Mouse (Mus musculus): ENCODE results near the gene Esr1. TPM values are rescaled to one million over a fixed set of nuclear protein-coding genes. Genes with fewer than 3 reads are reported as not detected.

Esr1 gene
- polyA plus RNA-seq, 1 experiment from 2014 or later: 0.18 TPM

- DNase-seq (ENCODE audit: low spot score) (no peak), ATAC-seq (no peak)
- Histone ChIP-seq H3K4me2 (ENCODE audit: low read length) (no peak overlapping the region), H3K9me3 (replicated peaks; ENCODE audit: control insufficient read depth, low read length) (no peaks in the 10 kb centered on the region), H3K9ac (ENCODE audit: low read length) (no peak overlapping the region), H3K4me1 (ENCODE audit: control insufficient read depth, insufficient read depth, low read length) (no peaks in the 10 kb centered on the region), H3K36me3 (ENCODE audit: control insufficient read depth, insufficient read depth, low read length) (no peaks in the 10 kb centered on the region), H3K4me3 (ENCODE audit: low read depth, low read length) (no peak overlapping the region), H3K27me3 (replicated peaks; ENCODE audit: control insufficient read depth, insufficient read depth, low read length) (no peaks in the 10 kb centered on the region), H3K27ac (ENCODE audit: low read depth, low read length) (no peak overlapping the region)
- 81% methylated on average over 5 of the region's 5 CpGs for WGBS
Measured at GRCm38 (mm10) chr10:4943148-4943547, 331.8 kb downstream of the Esr1 start.

GRCm38 (mm10) chr10:4944725-4945124, 333.3 kb downstream of the Esr1 start:
- Histone ChIP-seq H3K27me3 (replicated peaks; ENCODE audit: control insufficient read depth, insufficient read depth, low read length) (no peaks in the 10 kb centered on the region), H3K4me3 (ENCODE audit: low read depth, low read length) (no peak overlapping the region), H3K4me1 (ENCODE audit: control insufficient read depth, insufficient read depth, low read length) (no peaks in the 10 kb centered on the region), H3K4me2 (ENCODE audit: low read length) (no peak overlapping the region), H3K9ac (ENCODE audit: low read length) (no peak overlapping the region), H3K36me3 (ENCODE audit: control insufficient read depth, insufficient read depth, low read length) (no peaks in the 10 kb centered on the region), H3K9me3 (replicated peaks; ENCODE audit: control insufficient read depth, low read length) (no peaks in the 10 kb centered on the region), H3K27ac (ENCODE audit: low read depth, low read length) (no peak overlapping the region)
- ATAC-seq (no peak), DNase-seq (ENCODE audit: low spot score) (no peak)
- 78% methylated on average over 2 of the region's 2 CpGs for WGBS

- DNase-seq (ENCODE audit: low spot score): no peak
- no peak overlapping the region for H3K9ac ChIP-seq (ENCODE audit: low read length)
- ATAC-seq: no peak
- WGBS: 14% methylated on average over 1 of the region's 1 CpGs
- no peak overlapping the region for H3K27ac ChIP-seq (ENCODE audit: low read depth, low read length)
- no peaks in the 10 kb centered on the region for H3K27me3 ChIP-seq (replicated peaks; ENCODE audit: control insufficient read depth, insufficient read depth, low read length)
- no peaks in the 10 kb centered on the region for H3K36me3 ChIP-seq (ENCODE audit: control insufficient read depth, insufficient read depth, low read length)
- no peak overlapping the region for H3K4me3 ChIP-seq (ENCODE audit: low read depth, low read length)
- H3K4me2 ChIP-seq (ENCODE audit: low read length): no peak overlapping the region
- no peaks in the 10 kb centered on the region for H3K4me1 ChIP-seq (ENCODE audit: control insufficient read depth, insufficient read depth, low read length)
- no peaks in the 10 kb centered on the region for H3K9me3 ChIP-seq (replicated peaks; ENCODE audit: control insufficient read depth, low read length)
Measured at GRCm38 (mm10) chr10:4965768-4966167, 354.4 kb downstream of the Esr1 start.

GRCm38 (mm10) chr10:4971156-4971555, 359.8 kb downstream of the Esr1 start:
- Histone ChIP-seq H3K27ac (ENCODE audit: low read depth, low read length) (no peak overlapping the region), H3K27me3 (replicated peaks; ENCODE audit: control insufficient read depth, insufficient read depth, low read length) (no peaks in the 10 kb centered on the region), H3K9ac (ENCODE audit: low read length) (no peak overlapping the region), H3K36me3 (ENCODE audit: control insufficient read depth, insufficient read depth, low read length) (no peaks in the 10 kb centered on the region), H3K4me1 (ENCODE audit: control insufficient read depth, insufficient read depth, low read length) (no peaks in the 10 kb centered on the region), H3K9me3 (replicated peaks; ENCODE audit: control insufficient read depth, low read length) (no peaks in the 10 kb centered on the region), H3K4me3 (ENCODE audit: low read depth, low read length) (no peak overlapping the region), H3K4me2 (ENCODE audit: low read length) (no peak overlapping the region)
- ATAC-seq (no peak), DNase-seq (ENCODE audit: low spot score) (no peak)
- 86% methylated on average over 7 of the region's 7 CpGs for WGBS

GRCm38 (mm10) chr10:4971586-4971985, 360.2 kb downstream of the Esr1 start:
- ATAC-seq (no peak), DNase-seq (ENCODE audit: low spot score) (no peak)
- Histone ChIP-seq H3K27me3 (replicated peaks; ENCODE audit: control insufficient read depth, insufficient read depth, low read length) (no peaks in the 10 kb centered on the region), H3K36me3 (ENCODE audit: control insufficient read depth, insufficient read depth, low read length) (no peaks in the 10 kb centered on the region), H3K4me1 (ENCODE audit: control insufficient read depth, insufficient read depth, low read length) (no peaks in the 10 kb centered on the region), H3K4me3 (ENCODE audit: low read depth, low read length) (no peak overlapping the region), H3K9ac (ENCODE audit: low read length) (no peak overlapping the region), H3K27ac (ENCODE audit: low read depth, low read length) (no peak overlapping the region), H3K9me3 (replicated peaks; ENCODE audit: control insufficient read depth, low read length) (no peaks in the 10 kb centered on the region), H3K4me2 (ENCODE audit: low read length) (no peak overlapping the region)

GRCm38 (mm10) chr10:4972026-4972425, 360.6 kb downstream of the Esr1 start:
- DNase-seq (ENCODE audit: low spot score) (no peak), ATAC-seq (no peak)
- H3K36me3 ChIP-seq (ENCODE audit: control insufficient read depth, insufficient read depth, low read length): no peaks in the 10 kb centered on the region
- no peak overlapping the region for H3K27ac ChIP-seq (ENCODE audit: low read depth, low read length)
- H3K9me3 ChIP-seq (replicated peaks; ENCODE audit: control insufficient read depth, low read length): no peaks in the 10 kb centered on the region
- no peak overlapping the region for H3K9ac ChIP-seq (ENCODE audit: low read length)
- H3K4me1 ChIP-seq (ENCODE audit: control insufficient read depth, insufficient read depth, low read length): no peaks in the 10 kb centered on the region
- H3K4me3 ChIP-seq (ENCODE audit: low read depth, low read length): no peak overlapping the region
- WGBS: 73% methylated on average over 2 of the region's 2 CpGs
- H3K4me2 ChIP-seq (ENCODE audit: low read length): no peak overlapping the region
- no peaks in the 10 kb centered on the region for H3K27me3 ChIP-seq (replicated peaks; ENCODE audit: control insufficient read depth, insufficient read depth, low read length)

- no peak overlapping the region for H3K27ac ChIP-seq (ENCODE audit: low read depth, low read length)
- 97% methylated on average over 4 of the region's 4 CpGs for WGBS
- no peaks in the 10 kb centered on the region for H3K36me3 ChIP-seq (ENCODE audit: control insufficient read depth, insufficient read depth, low read length)
- DNase-seq (ENCODE audit: low spot score): no peak
- no peak for ATAC-seq
- H3K9me3 ChIP-seq (replicated peaks; ENCODE audit: control insufficient read depth, low read length): no peaks in the 10 kb centered on the region
- H3K4me2 ChIP-seq (ENCODE audit: low read length): no peak overlapping the region
- no peaks in the 10 kb centered on the region for H3K4me1 ChIP-seq (ENCODE audit: control insufficient read depth, insufficient read depth, low read length)
- no peak overlapping the region for H3K4me3 ChIP-seq (ENCODE audit: low read depth, low read length)
- no peak overlapping the region for H3K9ac ChIP-seq (ENCODE audit: low read length)
- no peaks in the 10 kb centered on the region for H3K27me3 ChIP-seq (replicated peaks; ENCODE audit: control insufficient read depth, insufficient read depth, low read length)
Measured at GRCm38 (mm10) chr10:4974246-4974645, 362.9 kb downstream of the Esr1 start.

GRCm38 (mm10) chr10:4976557-4976956, 365.2 kb downstream of the Esr1 start:
- no peak overlapping the region for H3K4me2 ChIP-seq (ENCODE audit: low read length)
- no peak overlapping the region for H3K4me3 ChIP-seq (ENCODE audit: low read depth, low read length)
- no peaks in the 10 kb centered on the region for H3K4me1 ChIP-seq (ENCODE audit: control insufficient read depth, insufficient read depth, low read length)
- no peak for ATAC-seq
- H3K9ac ChIP-seq (ENCODE audit: low read length): no peak overlapping the region
- no peaks in the 10 kb centered on the region for H3K36me3 ChIP-seq (ENCODE audit: control insufficient read depth, insufficient read depth, low read length)
- no peaks in the 10 kb centered on the region for H3K27me3 ChIP-seq (replicated peaks; ENCODE audit: control insufficient read depth, insufficient read depth, low read length)
- DNase-seq (ENCODE audit: low spot score): no peak
- 90% methylated on average over 2 of the region's 2 CpGs for WGBS
- no peak overlapping the region for H3K27ac ChIP-seq (ENCODE audit: low read depth, low read length)
- H3K9me3 ChIP-seq (replicated peaks; ENCODE audit: control insufficient read depth, low read length): no peaks in the 10 kb centered on the region

GRCm38 (mm10) chr10:4977374-4977773, 366.0 kb downstream of the Esr1 start:
- Histone ChIP-seq H3K9me3 (replicated peaks; ENCODE audit: control insufficient read depth, low read length) (no peaks in the 10 kb centered on the region), H3K9ac (ENCODE audit: low read length) (no peak overlapping the region), H3K27me3 (replicated peaks; ENCODE audit: control insufficient read depth, insufficient read depth, low read length) (no peaks in the 10 kb centered on the region), H3K4me2 (ENCODE audit: low read length) (no peak overlapping the region), H3K27ac (ENCODE audit: low read depth, low read length) (no peak overlapping the region), H3K4me3 (ENCODE audit: low read depth, low read length) (no peak overlapping the region), H3K36me3 (ENCODE audit: control insufficient read depth, insufficient read depth, low read length) (no peaks in the 10 kb centered on the region), H3K4me1 (ENCODE audit: control insufficient read depth, insufficient read depth, low read length) (no peaks in the 10 kb centered on the region)
- DNase-seq (ENCODE audit: low spot score) (no peak), ATAC-seq (no peak)
- 94% methylated on average over 3 of the region's 3 CpGs for WGBS

- Histone ChIP-seq H3K27ac (ENCODE audit: low read depth, low read length) (no peak overlapping the region), H3K9ac (ENCODE audit: low read length) (no peak overlapping the region), H3K4me1 (ENCODE audit: control insufficient read depth, insufficient read depth, low read length) (no peaks in the 10 kb centered on the region), H3K36me3 (ENCODE audit: control insufficient read depth, insufficient read depth, low read length) (no peaks in the 10 kb centered on the region), H3K9me3 (replicated peaks; ENCODE audit: control insufficient read depth, low read length) (no peaks in the 10 kb centered on the region), H3K4me2 (ENCODE audit: low read length) (no peak overlapping the region), H3K4me3 (ENCODE audit: low read depth, low read length) (no peak overlapping the region), H3K27me3 (replicated peaks; ENCODE audit: control insufficient read depth, insufficient read depth, low read length) (no peaks in the 10 kb centered on the region)
- no peak for ATAC-seq
- no peak for DNase-seq (ENCODE audit: low spot score)
- WGBS: 83% methylated on average over 2 of the region's 2 CpGs
Measured at GRCm38 (mm10) chr10:4983919-4984318, 372.5 kb downstream of the Esr1 start.

All from forebrain, embryonic 14.5 days (tissue).